Mouse (Mus musculus): ENCODE data around the gene Snorc. TPM values are rescaled to one million over a fixed set of nuclear protein-coding genes. Genes with fewer than 3 reads are reported as not detected.
"Not testable (repeated sequence)": the region's sequence is repeated elsewhere in the genome, so short reads cannot be mapped to it uniquely, and the experiment has no call there.

The Snorc gene
- 0.52 and 0.90 TPM in 2 replicates for polyA plus RNA-seq (2012; rRNA removed)

DNA sequence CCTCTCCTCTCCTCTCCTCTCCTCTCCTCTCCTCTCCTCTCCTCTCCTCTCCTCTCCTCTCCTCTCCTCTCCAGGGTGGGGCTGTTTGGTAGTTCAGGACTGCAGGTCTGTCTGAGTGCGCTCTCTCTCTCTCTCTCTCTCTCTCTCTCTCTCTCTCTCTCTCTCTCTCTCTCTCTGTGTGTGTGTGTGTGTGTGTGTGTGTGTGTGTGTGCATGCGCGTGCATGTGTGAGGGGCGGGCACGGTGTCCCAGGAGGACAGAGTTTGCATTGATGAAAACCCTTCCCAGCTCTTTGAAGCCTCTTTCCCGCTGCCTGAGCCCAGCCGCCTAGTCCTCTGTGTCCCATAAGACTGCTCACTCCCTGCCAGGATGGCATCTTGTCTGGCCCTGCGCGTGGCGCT lies at the start of gene Snorc:
Gene Snorc, plus strand, starts transcription at position 301 of the 400 bp plus-strand sequence.
- DNase-seq (ENCODE audit: extremely low spot score in 1 of 2, low spot score in 1 of 2): not testable (repeated sequence)

- no peak for DNase-seq (ENCODE audit: extremely low spot score in 1 of 2, low spot score in 1 of 2)
Measured at GRCm38 (mm10) chr1:87435125-87435524, 34.9 kb upstream of the Snorc start.

- no peak for DNase-seq (ENCODE audit: extremely low spot score in 1 of 2, low spot score in 1 of 2)
Measured at GRCm38 (mm10) chr1:87436583-87436982, 33.5 kb upstream of the Snorc start.

GRCm38 (mm10) chr1:87447183-87448104 lies 22.6 kb upstream of the Snorc start:
- peak in 1 of 2 experiments; percentile 82 for DNase-seq (ENCODE audit: extremely low spot score in 1 of 2, low spot score in 1 of 2)

- DNase-seq (ENCODE audit: extremely low spot score in 1 of 2, low spot score in 1 of 2): no peak
Measured at GRCm38 (mm10) chr1:87449432-87449831, 20.6 kb upstream of the Snorc start.

- no peak for DNase-seq (ENCODE audit: extremely low spot score in 1 of 2, low spot score in 1 of 2)
Measured at GRCm38 (mm10) chr1:87456425-87456824, 13.6 kb upstream of the Snorc start.

DNA sequence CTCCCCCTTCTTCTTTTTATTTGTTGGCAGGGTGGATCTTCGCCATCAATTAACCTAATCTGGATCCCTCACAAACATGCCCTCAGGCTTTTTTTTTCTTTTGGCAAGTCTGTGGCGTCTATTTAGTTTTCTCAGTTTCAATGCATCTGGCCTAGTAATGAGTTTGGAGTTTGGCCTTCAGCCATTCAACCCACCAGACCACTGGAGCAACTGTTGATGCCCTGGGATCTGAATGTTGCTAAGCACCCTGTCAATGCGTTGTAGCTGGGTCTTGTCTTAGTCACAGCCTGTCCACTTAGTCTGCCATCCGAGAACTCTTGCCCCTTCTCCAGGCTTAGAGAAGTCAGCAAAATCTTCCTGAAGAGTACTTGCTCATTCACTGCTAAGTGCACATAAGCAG lies 12.0 kb upstream of the Snorc start:
- DNase-seq (ENCODE audit: extremely low spot score in 1 of 2, low spot score in 1 of 2): no peak

DNA sequence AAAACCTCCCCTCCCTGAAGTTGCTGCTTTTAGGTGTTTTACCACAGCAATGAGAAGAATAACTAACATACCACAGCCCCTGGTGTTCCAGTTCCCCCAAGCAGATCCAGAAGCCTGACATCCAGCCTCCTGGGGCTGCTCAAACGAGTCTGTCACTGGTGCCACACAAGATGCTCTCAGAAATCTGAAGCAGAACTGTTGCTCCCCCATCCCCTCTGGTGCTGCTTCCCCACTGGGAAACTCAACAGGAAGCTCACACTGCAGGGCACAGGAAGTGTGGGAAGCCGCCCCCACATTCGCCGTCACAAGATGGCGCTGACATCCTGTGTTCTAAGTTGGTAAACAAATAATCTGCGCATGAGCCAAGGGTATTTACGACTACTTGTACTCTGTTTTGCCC lies 10.2 kb upstream of the Snorc start:
- not testable (repeated sequence) for DNase-seq (ENCODE audit: extremely low spot score in 1 of 2, low spot score in 1 of 2)

DNA sequence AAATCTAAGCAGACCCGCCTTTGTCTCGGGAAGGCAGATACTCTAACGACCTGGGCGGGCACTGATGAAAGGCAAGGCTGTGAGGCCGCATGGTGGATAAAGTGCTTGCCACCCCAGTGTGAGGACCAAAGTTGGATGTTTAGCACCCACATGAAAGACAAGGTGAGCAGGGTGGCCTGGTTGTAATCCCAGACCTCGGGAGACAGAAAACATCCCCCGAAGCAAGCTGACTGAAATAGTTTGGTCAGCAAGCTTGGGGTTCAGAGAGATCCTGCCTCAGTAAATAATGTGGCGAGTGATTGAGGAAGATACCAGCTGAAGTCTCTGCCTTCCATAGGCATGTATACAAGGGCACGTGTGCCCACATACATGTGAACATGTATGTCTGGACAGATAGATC lies 2.6 kb upstream of the Snorc start:
- DNase-seq (ENCODE audit: extremely low spot score in 1 of 2, low spot score in 1 of 2): no peak

DNA sequence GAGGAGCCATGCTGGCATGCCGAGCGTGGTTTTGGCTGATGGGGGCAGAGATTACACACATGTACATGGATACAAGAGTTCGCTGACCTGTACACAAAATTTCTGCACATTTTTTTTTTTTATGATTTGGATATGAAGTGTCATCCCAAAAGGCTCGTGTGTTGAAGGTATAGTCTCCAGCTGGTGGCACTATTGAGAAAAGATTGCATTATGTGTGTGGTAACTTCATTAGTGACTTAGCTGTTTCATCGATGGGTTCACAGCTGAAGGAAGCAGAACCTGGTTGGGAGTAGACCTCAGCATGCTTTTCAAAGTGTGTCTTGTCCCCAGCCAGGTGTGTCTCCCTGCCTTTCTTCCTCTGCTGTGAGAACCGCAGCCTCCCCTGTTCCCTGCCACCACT lies 1.8 kb upstream of the Snorc start:
- peak in 1 of 2 experiments; percentile 60 for DNase-seq (ENCODE audit: extremely low spot score in 1 of 2, low spot score in 1 of 2)

- no peak for DNase-seq (ENCODE audit: extremely low spot score in 1 of 2, low spot score in 1 of 2)
Measured at GRCm38 (mm10) chr1:87471914-87472313, 1.8 kb downstream of the Snorc start.

DNA sequence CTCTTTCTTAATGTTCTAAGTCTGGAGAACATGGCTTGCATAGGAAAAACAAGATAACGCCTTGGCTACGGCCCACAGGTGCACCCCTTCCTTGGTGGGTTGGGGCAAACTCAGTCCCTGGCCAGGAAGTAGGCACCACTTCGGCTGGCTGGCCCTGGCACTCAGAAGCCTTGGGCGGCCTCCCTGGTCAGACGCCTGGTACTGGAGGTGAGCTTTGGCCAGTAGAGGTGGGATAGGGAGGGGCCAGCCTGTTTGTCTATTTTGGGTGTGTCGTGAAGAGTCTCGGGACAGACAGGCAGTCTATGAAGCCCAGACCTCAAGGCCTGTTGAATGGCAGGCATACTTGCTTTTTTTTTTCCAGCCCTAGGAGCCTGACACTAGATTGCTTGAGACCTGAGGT lies 2.5 kb downstream of the Snorc start:
- no peak for DNase-seq (ENCODE audit: extremely low spot score in 1 of 2, low spot score in 1 of 2)

DNA sequence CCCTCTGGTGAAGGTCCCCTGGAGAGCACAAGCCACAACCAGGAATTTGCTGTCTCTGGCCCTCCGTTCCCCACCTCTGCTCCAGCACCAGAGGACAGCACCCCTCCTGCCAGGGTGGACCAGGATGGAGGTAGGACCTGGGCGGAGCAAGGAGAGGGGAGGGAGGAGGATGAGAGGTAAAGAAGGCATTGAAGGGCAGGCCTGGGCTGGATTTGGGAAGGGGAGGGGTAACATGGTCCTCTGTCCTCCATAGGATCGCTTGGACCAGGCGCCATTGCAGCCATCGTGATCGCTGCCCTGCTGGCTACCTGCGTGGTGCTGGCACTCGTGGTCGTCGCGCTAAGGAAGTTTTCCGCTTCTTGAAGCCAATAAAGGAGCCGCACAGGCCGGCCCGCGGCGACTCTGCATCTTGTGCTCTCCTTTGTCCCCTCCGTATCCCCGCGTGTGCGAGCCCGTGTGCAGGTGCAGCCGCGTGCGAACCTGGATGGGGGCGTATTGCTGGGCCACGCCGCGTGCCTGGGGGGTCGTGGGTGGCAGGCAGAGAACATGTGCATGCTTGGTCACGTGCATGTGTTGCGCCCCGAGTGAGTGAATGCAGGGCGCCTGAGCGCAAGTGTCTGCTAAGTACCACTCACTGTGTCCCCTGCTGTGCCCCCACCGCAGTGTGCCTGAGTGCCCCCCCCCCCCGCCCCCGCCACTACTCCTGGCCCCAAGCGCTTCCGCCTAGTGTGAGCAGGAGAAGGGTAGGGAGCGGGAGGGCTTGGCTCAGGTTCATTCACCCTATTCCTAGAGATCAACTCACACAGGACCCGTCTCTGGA lies 5.2 kb downstream of the Snorc start:
- DNase-seq (ENCODE audit: extremely low spot score in 1 of 2, low spot score in 1 of 2): peak; percentile 73 to 81

GRCm38 (mm10) chr1:87482546-87482945 lies 12.5 kb downstream of the Snorc start:
- no peak for DNase-seq (ENCODE audit: extremely low spot score in 1 of 2, low spot score in 1 of 2)

DNA sequence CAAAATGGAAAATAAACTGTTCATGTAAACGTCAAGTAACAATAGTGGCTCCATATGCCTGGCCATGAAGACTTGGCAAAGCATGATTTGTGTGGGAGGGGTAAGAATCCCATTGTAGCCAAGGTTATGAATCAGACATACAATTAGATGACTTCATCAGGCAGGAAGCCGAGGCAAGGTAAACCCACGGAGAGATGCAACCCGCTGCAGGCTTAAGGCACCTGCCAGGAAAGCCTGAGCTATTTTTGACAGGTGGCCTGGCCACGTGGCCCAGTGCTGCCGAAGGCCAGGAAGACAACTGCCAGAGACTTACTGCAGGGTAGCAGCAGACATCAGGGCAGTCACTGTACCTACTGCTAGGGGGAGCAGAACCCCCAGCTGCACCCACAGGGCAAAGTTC lies 16.3 kb downstream of the Snorc start:
- DNase-seq (ENCODE audit: extremely low spot score in 1 of 2, low spot score in 1 of 2): peak; percentile 70 to 88

- DNase-seq (ENCODE audit: extremely low spot score in 1 of 2, low spot score in 1 of 2): no peak
Measured at GRCm38 (mm10) chr1:87492285-87492684, 22.2 kb downstream of the Snorc start.

- peak in 1 of 2 experiments; percentile 49 for DNase-seq (ENCODE audit: extremely low spot score in 1 of 2, low spot score in 1 of 2)
Measured at GRCm38 (mm10) chr1:87493542-87493941, 23.5 kb downstream of the Snorc start.

DNA sequence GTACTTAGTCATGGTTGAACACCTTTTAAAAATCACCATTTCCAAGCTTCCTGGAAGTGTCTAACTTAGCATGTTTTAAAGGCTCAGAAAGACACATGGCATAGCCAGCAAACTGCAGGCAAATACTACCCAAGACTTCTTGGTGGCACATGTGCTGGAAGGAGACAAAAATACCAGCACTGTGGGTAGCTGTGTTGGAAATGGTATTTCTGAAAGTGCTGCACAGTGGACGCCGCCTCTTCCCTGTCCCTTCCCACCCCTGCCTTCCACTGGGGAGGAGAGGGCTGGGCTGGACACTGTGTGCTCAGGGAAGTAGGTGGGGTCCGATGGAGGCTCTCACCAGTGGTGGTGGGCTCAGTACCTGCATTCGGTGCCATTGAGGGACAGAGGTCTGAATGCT lies 35.5 kb downstream of the Snorc start:
- DNase-seq (ENCODE audit: extremely low spot score in 1 of 2, low spot score in 1 of 2): no peak

DNA sequence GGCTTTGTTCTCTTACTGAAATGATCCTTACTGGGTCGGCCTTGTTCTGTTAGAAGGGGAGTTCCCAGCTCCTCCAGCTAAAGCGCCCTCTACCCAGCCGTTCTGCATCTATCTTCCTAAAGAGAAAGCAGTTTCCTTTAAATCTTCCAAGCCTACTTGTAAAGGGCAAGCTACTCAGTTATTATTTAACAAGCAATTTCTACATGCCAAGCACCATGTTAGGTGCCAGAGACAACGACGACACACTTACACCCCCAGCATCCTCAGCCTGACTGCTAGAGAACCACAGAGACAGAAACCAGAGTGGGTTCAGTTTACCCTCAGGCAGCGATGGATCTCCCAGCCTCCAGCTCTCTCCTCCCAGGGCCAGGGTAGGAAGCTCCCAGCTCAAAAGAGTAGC lies 37.8 kb downstream of the Snorc start:
- peak in 1 of 2 experiments; percentile 72 for DNase-seq (ENCODE audit: extremely low spot score in 1 of 2, low spot score in 1 of 2)

GRCm38 (mm10) chr1:87508591-87509560 lies 38.8 kb downstream of the Snorc start:
- peak in 1 of 2 experiments; percentile 57 for DNase-seq (ENCODE audit: extremely low spot score in 1 of 2, low spot score in 1 of 2)

Measured in frontal cortex, adult 2 months (tissue).